25 mouse cellular contexts compared by ENCODE assay signal in the genomic region with DNA sequence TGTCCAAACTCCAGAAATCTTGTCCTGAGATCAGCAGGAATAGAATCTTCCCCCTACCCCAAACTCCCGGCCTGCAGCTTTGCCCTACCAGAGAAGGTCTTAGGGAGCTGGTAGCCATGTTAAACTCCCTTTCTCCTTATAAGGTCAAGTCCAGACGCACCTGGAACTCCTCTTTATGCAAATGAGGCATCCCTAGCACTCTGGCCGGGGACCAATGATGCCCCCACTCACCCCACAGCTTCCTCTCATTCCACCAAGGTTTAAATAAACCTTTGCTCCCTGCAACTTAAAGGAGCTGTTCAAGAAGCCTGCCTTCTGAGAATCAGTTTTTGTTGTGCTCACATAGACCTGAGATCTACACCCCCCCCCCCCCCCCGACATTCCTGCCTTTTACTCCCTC.
"Had no signal": no experiment of that assay in that cellular context is flagged by ENCODE, and none has a peak within 500 bp of the region (broad histone marks: within the 10 kb centered on the region; RNA-seq: fewer than 3 reads in every experiment).

No protein-coding gene starts in this region.

- DNase-seq: gastrocnemius, adult 2 months; gastrocnemius, postnatal 10 days; gastrocnemius, postnatal 25 days; heart, adult 18-20 months; heart, postnatal 10 days; heart, postnatal 4 days; kidney, adult 11 months; kidney, adult 2 months; kidney, postnatal 14 days; kidney, postnatal 36 days; layer of hippocampus, adult 9-11 months; layer of hippocampus, postnatal 36 days; left cerebral cortex, postnatal 4 days had no signal

- H3K4me2 ChIP-seq: heart, embryonic 12.5 days; hindbrain, embryonic 12.5 days; hindbrain, embryonic 14.5 days; intestine, embryonic 15.5 days; limb, embryonic 13.5 days; limb, embryonic 15.5 days; liver, embryonic 12.5 days had no signal

- H3K27me3 ChIP-seq: heart, embryonic 12.5 days; hindbrain, embryonic 12.5 days; intestine, embryonic 15.5 days; limb, embryonic 13.5 days; limb, embryonic 15.5 days; liver, embryonic 12.5 days had no signal

- H3K4me1 ChIP-seq: heart, embryonic 10.5 days; heart, embryonic 12.5 days; hindbrain, embryonic 10.5 days; hindbrain, embryonic 12.5 days; intestine, embryonic 15.5 days; limb, embryonic 13.5 days; limb, embryonic 15.5 days; liver, embryonic 12.5 days had no signal

- H3K9ac ChIP-seq: heart, embryonic 12.5 days; hindbrain, embryonic 12.5 days; hindbrain, embryonic 14.5 days; intestine, embryonic 15.5 days; limb, embryonic 13.5 days; limb, embryonic 15.5 days; liver, embryonic 12.5 days; liver, embryonic 14.5 days had no signal

- ATAC-seq: hindbrain, embryonic 16.5 days; inflammation-experienced regulatory T-cells, adult 6 months; intestine, embryonic 15.5 days; liver, embryonic 12.5 days had no signal

- H3K36me3 ChIP-seq: heart, embryonic 10.5 days; heart, embryonic 12.5 days; hindbrain, embryonic 10.5 days; hindbrain, embryonic 12.5 days; intestine, embryonic 15.5 days; limb, embryonic 13.5 days; limb, embryonic 15.5 days; liver, embryonic 12.5 days had no signal

- H3K4me3 ChIP-seq: gastrocnemius, adult 2 months; heart, embryonic 10.5 days; heart, embryonic 12.5 days; hindbrain, embryonic 10.5 days; hindbrain, embryonic 12.5 days; intestine, embryonic 15.5 days; limb, embryonic 13.5 days; limb, embryonic 15.5 days; liver, embryonic 12.5 days had no signal

- H3K9me3 ChIP-seq: heart, embryonic 10.5 days; heart, embryonic 12.5 days; hindbrain, embryonic 10.5 days; hindbrain, embryonic 12.5 days; intestine, embryonic 15.5 days; limb, embryonic 13.5 days; limb, embryonic 15.5 days; liver, embryonic 12.5 days had no signal

- H3K27ac ChIP-seq: gastrocnemius, adult 2 months; heart, embryonic 10.5 days; hindbrain, embryonic 10.5 days; hindbrain, embryonic 12.5 days; hindbrain, embryonic 14.5 days; intestine, embryonic 15.5 days; limb, embryonic 13.5 days; limb, embryonic 15.5 days; liver, embryonic 12.5 days; liver, embryonic 14.5 days had no signal
